Mouse (Mus musculus) CH12.LX (cell line): ENCODE measurements around the gene Prr13.

Source experiments
- MEF2A ChIP-seq: IDR thresholded peaks from 2 replicates; pipeline ENCODE4 v1.6.1; 2014; ENCODE audit warnings: low read depth, mild to moderate bottlenecking, inconsistent platforms, low read length, improper control_type of control experiment, borderline replicate concordance
- NELFE ChIP-seq: IDR thresholded peaks from 2 replicates; pipeline ENCODE4 v1.6.1; 2011; ENCODE audit warnings: low read depth, low read length, improper control_type of control experiment

- TF ChIP-seq NELFE (no peak), MEF2A (no peak)
Observed at GRCm38 (mm10) chr15:102512010-102512409, 53.2 kb downstream of the Prr13 start.
